Mouse (Mus musculus) hindbrain, embryonic 11.5 days (tissue): ENCODE data around the gene Mid1. TPM values are rescaled to one million over a fixed set of nuclear protein-coding genes. Genes with fewer than 3 reads are reported as not detected.
"Not testable (repeated sequence)": the region's sequence is repeated elsewhere in the genome, so short reads cannot be mapped to it uniquely, and the experiment has no call there.

Source experiments
- ATAC-seq: fragments of 200-750 bp; cut with Nextera tagmentation; 2 replicates; pipeline ENCODE4 v1.8.0; 2017; ENCODE audit warnings: mild to moderate bottlenecking, moderate TSS enrichment, moderate library complexity; ENCODE audit not compliant: low FRiP score
- DNase-seq: peaks from one replicate; pipeline ENCODE4 v3.0.0-alpha.2; 2015; ENCODE audit warnings: low spot score
- H3K27ac ChIP-seq: fragments of 300-500 bp; sonication (generic); 2 replicates; pipeline ENCODE4 v1.5.1; 2014; ENCODE audit warnings: mild to moderate bottlenecking, low read depth, low read length
- H3K27me3 ChIP-seq: fragments of 300-500 bp; sonication (generic); 2 replicates; pipeline ENCODE4 v1.6.1; 2014; ENCODE audit warnings: mild to moderate bottlenecking, low read length, moderate library complexity, mixed read lengths; ENCODE audit not compliant: control insufficient read depth, insufficient read depth
- H3K36me3 ChIP-seq: fragments of 300-500 bp; sonication (generic); 2 replicates; pipeline ENCODE4 v1.6.1; 2014; ENCODE audit warnings: mild to moderate bottlenecking, low read length, moderate library complexity, mixed read lengths; ENCODE audit not compliant: control insufficient read depth, insufficient read depth
- H3K4me1 ChIP-seq: fragments of 300-500 bp; sonication (generic); replicated peaks from 2 replicates; pipeline ENCODE4 v1.6.1; 2014; ENCODE audit warnings: low read length, mixed read lengths; ENCODE audit not compliant: control insufficient read depth, insufficient read depth
- H3K4me2 ChIP-seq: fragments of 300-500 bp; sonication (generic); replicated peaks from 2 replicates; pipeline ENCODE4 v1.6.1; 2014; ENCODE audit warnings: mild to moderate bottlenecking, low read depth, low read length
- H3K4me3 ChIP-seq: fragments of 300-500 bp; sonication (generic); 2 replicates; pipeline ENCODE4 v1.5.1; 2014; ENCODE audit warnings: low read depth, low read length
- H3K9ac ChIP-seq: fragments of 300-500 bp; sonication (generic); 2 replicates; pipeline ENCODE4 v1.6.1; 2014; ENCODE audit warnings: low read depth, low read length
- H3K9me3 ChIP-seq: fragments of 300-500 bp; sonication (generic); 2 replicates; pipeline ENCODE4 v1.6.1; 2016; ENCODE audit warnings: low read length; ENCODE audit not compliant: control insufficient read depth
- WGBS: fragments of 180-500 bp; shearing (Covaris S2); extraction: QIAGEN DNeasy Blood & Tissue Kit; methylation state at CpG from one replicate; pipeline ENCODE4 v1.1.7; 2014; 5-methylcytosine and 5-hydroxymethylcytosine counted together
- polyA plus RNA-seq: library from polyadenylated mRNA; unstranded; fragments of >200 nt; fragmentation: Nextera tagmentation; extraction: Ambion mirVana; gene quantifications from 2 replicates; pipeline ENCODE4 v1.2.1, GENCODE M21; 2014

Mid1 gene
- polyA plus RNA-seq, 1 experiment from 2014 or later = 24.6 TPM

DNA sequence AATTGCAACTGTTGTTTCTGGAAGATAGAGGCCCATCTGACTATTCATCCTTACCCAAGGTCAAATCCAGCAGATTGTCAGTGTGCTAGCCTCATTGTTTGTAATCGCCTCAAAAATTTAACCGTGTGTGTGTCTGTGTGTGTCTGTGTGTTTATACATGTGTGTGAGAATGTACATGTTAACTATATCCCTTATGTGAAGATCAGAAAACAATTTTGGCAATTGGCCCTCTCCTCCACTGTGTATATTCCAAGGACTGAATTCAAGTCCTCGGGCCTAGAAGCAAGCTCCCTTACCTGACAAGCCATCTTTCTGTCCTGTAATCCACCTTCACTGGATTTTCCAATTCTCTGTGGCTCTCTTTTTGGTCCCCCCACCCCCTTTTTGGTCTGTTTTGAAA, 288.8 kb downstream of the Mid1 start:
- H3K4me3 ChIP-seq, DNase-seq, H3K27ac ChIP-seq, H3K36me3 ChIP-seq, H3K9me3 ChIP-seq, H3K4me2 ChIP-seq, H3K27me3 ChIP-seq, H3K4me1 ChIP-seq, H3K9ac ChIP-seq, ATAC-seq: not testable (repeated sequence)
- WGBS = 58% methylated on average over 3 of the region's 3 CpGs

DNA sequence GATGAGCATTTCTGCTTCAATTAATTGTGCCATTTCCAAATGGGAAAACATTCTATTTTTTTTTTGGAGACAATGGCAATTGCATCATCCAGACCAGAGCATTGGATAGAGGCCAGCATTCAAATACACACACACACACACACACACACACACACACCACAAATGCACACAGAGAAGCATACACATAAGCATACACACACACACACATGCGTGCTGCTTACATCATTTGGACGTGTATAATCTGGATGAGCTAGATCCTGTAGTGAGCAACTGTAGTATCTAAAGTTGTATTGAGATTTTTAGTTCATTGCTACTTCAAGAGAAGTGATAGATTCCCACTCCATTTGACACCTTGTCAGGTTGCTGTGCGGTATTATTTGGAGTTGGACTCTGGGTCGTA, 289.5 kb downstream of the Mid1 start:
- not testable (repeated sequence) for H3K9ac ChIP-seq, H3K27ac ChIP-seq, ATAC-seq, H3K4me2 ChIP-seq, H3K27me3 ChIP-seq, H3K9me3 ChIP-seq, H3K4me1 ChIP-seq, DNase-seq, H3K4me3 ChIP-seq
- 66% methylated on average over 4 of the region's 4 CpGs for WGBS
- H3K36me3 ChIP-seq = peaks cover 10% of the 10 kb centered on the region

- ATAC-seq, H3K9me3 ChIP-seq, DNase-seq: not testable (repeated sequence)
These were observed 290.0 kb downstream of the Mid1 start for GRCm38 (mm10) chrX:169974974-169975373.

GRCm38 (mm10) chrX:169975681-169976131, 290.7 kb downstream of the Mid1 start:
- H3K9me3 ChIP-seq, H3K9ac ChIP-seq, ATAC-seq, H3K36me3 ChIP-seq, H3K4me3 ChIP-seq, H3K27ac ChIP-seq, H3K4me2 ChIP-seq, H3K4me1 ChIP-seq, H3K27me3 ChIP-seq, DNase-seq: not testable (repeated sequence)
- WGBS = 86% methylated on average over 3 of the region's 3 CpGs

More at GRCm38 (mm10) chrX:169974974-169975373, 290.0 kb downstream of the Mid1 start:
- not testable (repeated sequence) for H3K9ac ChIP-seq, H3K27ac ChIP-seq, H3K4me1 ChIP-seq, H3K4me3 ChIP-seq, H3K27me3 ChIP-seq, H3K4me2 ChIP-seq
- H3K36me3 ChIP-seq = peaks cover 10% of the 10 kb centered on the region
- 81% methylated on average over 6 of the region's 6 CpGs for WGBS

- not testable (repeated sequence) for H3K27ac ChIP-seq, H3K9ac ChIP-seq, H3K4me1 ChIP-seq, DNase-seq, H3K27me3 ChIP-seq, H3K36me3 ChIP-seq, H3K4me3 ChIP-seq, H3K4me2 ChIP-seq, ATAC-seq, H3K9me3 ChIP-seq
- WGBS = 73% methylated on average over 5 of the region's 5 CpGs
These were observed 291.3 kb downstream of the Mid1 start for GRCm38 (mm10) chrX:169976340-169976739.

- H3K27me3 ChIP-seq, H3K27ac ChIP-seq, H3K4me3 ChIP-seq, H3K4me2 ChIP-seq, DNase-seq, H3K4me1 ChIP-seq, ATAC-seq, H3K9ac ChIP-seq: not testable (repeated sequence)
- Histone ChIP-seq H3K9me3 (peaks cover 15% of the 10 kb centered on the region), H3K36me3 (peaks cover 16% of the 10 kb centered on the region)
- 90% methylated on average over 7 of the region's 7 CpGs for WGBS
These were observed 292.9 kb downstream of the Mid1 start for GRCm38 (mm10) chrX:169977856-169978435.

- not testable (repeated sequence) for H3K9ac ChIP-seq, H3K4me2 ChIP-seq, H3K27me3 ChIP-seq, H3K27ac ChIP-seq, H3K4me3 ChIP-seq, H3K4me1 ChIP-seq
- WGBS = 73% methylated on average over 29 of the region's 29 CpGs
- peak; percentile 3; the same call in 1 of the 2 replicates for ATAC-seq
- peak; percentile 85 for DNase-seq
- H3K36me3 ChIP-seq = peaks cover 16% of the 10 kb centered on the region
- peaks cover 17% of the 10 kb centered on the region for H3K9me3 ChIP-seq
These were observed 293.7 kb downstream of the Mid1 start for GRCm38 (mm10) chrX:169978436-169979381.

DNA sequence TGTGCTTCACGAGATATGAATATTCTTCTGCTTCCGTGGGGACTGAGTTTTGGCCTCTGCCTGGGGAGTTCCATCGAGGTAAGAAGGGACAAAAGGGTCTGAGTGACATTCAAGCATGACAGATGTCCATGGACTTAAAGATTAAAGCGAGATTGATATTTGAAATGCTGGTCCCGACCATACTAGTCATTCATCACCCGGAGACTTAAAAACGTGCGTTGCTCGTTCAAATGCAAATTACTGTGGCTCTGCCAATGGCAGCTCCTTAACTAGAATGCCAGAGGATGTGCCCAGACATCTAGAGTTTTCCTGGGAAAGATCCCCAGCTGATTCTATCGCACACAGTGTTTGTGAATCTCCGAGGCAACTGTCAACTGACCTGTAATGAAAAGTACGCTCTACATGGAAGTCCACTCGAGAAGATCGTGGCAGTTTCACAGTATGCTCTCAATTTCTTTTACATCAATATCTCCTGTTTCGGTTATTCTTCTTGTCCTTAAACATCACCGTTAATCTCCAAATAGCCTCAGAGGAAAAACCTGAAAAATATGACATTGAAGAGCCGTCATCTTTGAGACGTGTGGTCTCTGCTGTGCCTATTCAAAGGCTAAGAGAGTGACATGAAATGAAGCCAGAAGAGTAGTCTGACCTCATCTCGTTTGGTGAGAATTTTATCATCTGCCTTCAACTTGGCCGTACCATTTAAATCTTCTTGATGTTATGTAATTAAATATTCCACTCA, 294.6 kb downstream of the Mid1 start:
- not testable (repeated sequence) for DNase-seq, H3K4me3 ChIP-seq, H3K4me2 ChIP-seq, H3K4me1 ChIP-seq, H3K27ac ChIP-seq, H3K9ac ChIP-seq, H3K27me3 ChIP-seq
- peak; percentile 14 for ATAC-seq
- 81% methylated on average over 20 of the region's 20 CpGs for WGBS
- peaks cover 18% of the 10 kb centered on the region for H3K9me3 ChIP-seq
- H3K36me3 ChIP-seq = peaks cover 20% of the 10 kb centered on the region
